Mouse (Mus musculus) ES-E14 (cell line): ENCODE data around the gene Cyth4.

Experiments
- CHD2 ChIP-seq: IDR thresholded peaks from 2 replicates; pipeline ENCODE4 v1.6.1; 2014; ENCODE audit warnings: mild to moderate bottlenecking, low read depth, low read length, inconsistent platforms
- HCFC1 ChIP-seq: IDR thresholded peaks from 2 replicates; pipeline ENCODE4 v1.6.1; 2012; ENCODE audit warnings: low read length, inconsistent platforms, borderline replicate concordance; ENCODE audit not compliant: insufficient read depth

GRCm38 (mm10) chr15:78632387-78632786, 35.5 kb downstream of the Cyth4 start:
- TF ChIP-seq CHD2, result no peak
- TF ChIP-seq HCFC1, result no peak
